Mouse (Mus musculus) yolk sac, embryonic 10.5 days (tissue): Measurements from ENCODE around the gene Dlst.

ENCODE experiments used
- DNase-seq: peaks from one replicate; pipeline ENCODE4 v3.0.0-alpha.2; 2017; ENCODE audit warnings: low spot score

Gene Dlst

GRCm38 (mm10) chr12:85182345-85182643, 71.7 kb downstream of the Dlst start:
- no peak for DNase-seq

- no peak for DNase-seq
Measured at GRCm38 (mm10) chr12:85182898-85183297, 72.3 kb downstream of the Dlst start.

GRCm38 (mm10) chr12:85184118-85184517, 73.5 kb downstream of the Dlst start:
- DNase-seq = no peak
